In genomic region chr6:119358020-119358571, GRCm38 (mm10) we compare ENCODE assay signal across 21 mouse cellular contexts. TPM values are rescaled to one million over a fixed set of nuclear protein-coding genes. Genes with fewer than 3 reads are reported as not detected.
"Had no signal": no experiment of that assay in that cellular context is flagged by ENCODE, and none has a peak within 500 bp of the region (broad histone marks: within the 10 kb centered on the region; RNA-seq: fewer than 3 reads in every experiment).

No protein-coding gene starts in this region.

- H3K9me3 ChIP-seq: limb, embryonic 12.5 days; limb, embryonic 15.5 days; liver, embryonic 13.5 days; lung, embryonic 15.5 days; megakaryocyte, embryonic 14.5 days; midbrain, embryonic 10.5 days; midbrain, embryonic 13.5 days; neural tube, embryonic 12.5 days had no signal

- H3K4me1 ChIP-seq: limb, embryonic 12.5 days; limb, embryonic 15.5 days; lung, embryonic 15.5 days; midbrain, embryonic 10.5 days; midbrain, embryonic 13.5 days; neural tube, embryonic 12.5 days had no signal

- H3K27ac ChIP-seq: limb, embryonic 12.5 days; limb, embryonic 15.5 days; liver, embryonic 13.5 days; lung, embryonic 15.5 days; macrophage; midbrain, embryonic 10.5 days; midbrain, embryonic 13.5 days; neural tube, embryonic 12.5 days had no signal

- H3K9ac ChIP-seq: limb, embryonic 12.5 days; limb, embryonic 15.5 days; liver, embryonic 13.5 days; lung, embryonic 15.5 days; midbrain, embryonic 13.5 days; neural tube, embryonic 12.5 days had no signal

- H3K27me3 ChIP-seq: limb, embryonic 12.5 days; limb, embryonic 15.5 days; liver, embryonic 13.5 days; lung, embryonic 15.5 days; megakaryocyte, embryonic 14.5 days; midbrain, embryonic 13.5 days; neural tube, embryonic 12.5 days had no signal

- H3K4me2 ChIP-seq: limb, embryonic 12.5 days; limb, embryonic 15.5 days; liver, embryonic 13.5 days; lung, embryonic 15.5 days; midbrain, embryonic 13.5 days; neural tube, embryonic 12.5 days had no signal

- H3K4me3 ChIP-seq: limb, embryonic 12.5 days; limb, embryonic 15.5 days; liver, embryonic 13.5 days; lung, embryonic 15.5 days; megakaryocyte, embryonic 14.5 days; midbrain, embryonic 10.5 days; midbrain, embryonic 13.5 days; neural tube, embryonic 12.5 days had no signal

- DNase-seq: kidney, adult 18-20 months; kidney, adult 9 months; kidney, postnatal 14 days; kidney, postnatal 4 days; left cerebral cortex, postnatal 4 days; liver, embryonic 13.5 days; retina, postnatal 1 day; thymus, adult 18-20 months had no signal

- ATAC-seq: inflammation-experienced regulatory T-cells, adult 6 months; intestine, embryonic 16.5 days; midbrain, embryonic 13.5 days; midbrain, embryonic 16.5 days had no signal

RNA-seq across cellular contexts. Expression of gene Lrtm2, which starts 27.5 kb away (rescaled TPM):
- polyA plus RNA-seq: limb, embryonic 12.5 days; liver, embryonic 13.5 days; liver, embryonic 16.5 days; macrophage; small intestine, adult 2 months had no signal
